Mouse (Mus musculus) adrenal gland, adult 2 months (tissue): ENCODE data around the gene Usp20. TPM values are rescaled to one million over a fixed set of nuclear protein-coding genes. Genes with fewer than 3 reads are reported as not detected.
A peak's percentile ranks its signal among the peaks of the same experiment; 100 is the strongest.

ENCODE experiments used
- DNase-seq: peaks from one replicate; pipeline ENCODE4 v3.0.0; 2021
- polyA plus RNA-seq: library from polyadenylated mRNA; depleted of rRNA; stranded (reverse); fragments of >200 nt; gene quantifications from 2 replicates; pipeline ENCODE4 v1.2.3, GENCODE M21; 2012
- total RNA-seq, 2 experiments: library from RNA; stranded (reverse); gene quantifications; 2 replicates each; pipeline ENCODE4 v1.2.3; 2021

The Usp20 gene
- total and polyA plus RNA-seq, 3 experiments, result 24.2 to 38.1 (median 32.9) TPM

DNA sequence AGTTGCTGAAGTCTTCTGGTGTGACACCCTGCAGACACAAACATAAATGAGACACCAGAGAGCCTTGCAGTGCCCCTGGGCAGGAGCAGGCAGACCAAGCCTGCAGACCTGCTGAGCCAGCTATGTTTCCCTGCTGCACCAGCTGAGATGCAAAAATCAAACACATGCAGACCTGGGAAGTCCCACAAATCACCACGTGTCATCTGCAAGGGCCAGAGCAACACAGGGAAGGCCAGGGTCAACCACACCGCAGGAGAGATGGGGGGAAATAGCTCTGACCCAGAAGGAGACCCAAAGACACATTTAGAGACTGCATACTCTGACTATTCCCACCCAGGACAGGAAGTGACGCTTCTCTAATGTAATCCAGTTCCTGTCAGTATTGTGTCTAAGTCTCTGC is 58.4 kb downstream of the Usp20 start:
- peak; percentile 33 for DNase-seq

DNA sequence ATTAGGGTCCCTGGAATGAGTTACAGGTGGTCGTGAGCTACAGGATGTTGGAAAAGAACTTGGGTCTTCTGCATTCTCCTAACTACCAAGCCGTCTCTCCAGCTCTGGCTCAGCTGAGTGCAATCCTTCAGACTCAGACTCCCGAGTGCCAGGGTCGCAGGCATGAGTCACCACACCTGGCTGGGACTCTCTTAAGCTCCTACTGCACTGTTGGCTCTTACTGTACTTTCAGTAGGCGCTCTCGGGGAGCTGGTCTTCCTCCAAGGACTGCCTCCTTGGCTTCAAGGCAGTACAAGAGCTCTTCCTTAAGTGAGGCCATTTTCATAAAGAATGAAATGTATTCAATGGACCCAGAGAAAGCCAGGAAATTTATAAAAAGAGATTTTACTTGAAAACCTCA is 59.3 kb downstream of the Usp20 start:
- DNase-seq, result peak; percentile 78

DNA sequence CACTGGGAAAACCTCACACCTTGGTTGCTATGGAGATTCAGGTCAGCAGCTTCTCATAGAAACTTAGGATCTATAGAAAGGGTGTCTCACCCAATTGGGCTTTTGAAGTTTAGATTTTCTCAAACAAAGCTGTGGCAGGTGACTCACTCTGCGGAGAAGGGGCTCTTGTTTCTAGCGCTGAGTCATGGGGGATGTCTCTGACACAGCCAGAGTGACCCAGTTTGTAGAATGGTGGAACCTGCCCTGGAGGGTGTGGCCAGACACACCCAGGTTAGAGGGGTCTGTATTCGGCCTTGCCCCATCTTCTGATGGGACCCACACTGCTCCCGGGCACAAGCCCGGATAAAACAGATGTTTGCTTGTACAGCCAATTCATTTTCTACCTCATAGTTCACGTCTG is 60.8 kb downstream of the Usp20 start:
- peak; percentile 41 for DNase-seq

DNA sequence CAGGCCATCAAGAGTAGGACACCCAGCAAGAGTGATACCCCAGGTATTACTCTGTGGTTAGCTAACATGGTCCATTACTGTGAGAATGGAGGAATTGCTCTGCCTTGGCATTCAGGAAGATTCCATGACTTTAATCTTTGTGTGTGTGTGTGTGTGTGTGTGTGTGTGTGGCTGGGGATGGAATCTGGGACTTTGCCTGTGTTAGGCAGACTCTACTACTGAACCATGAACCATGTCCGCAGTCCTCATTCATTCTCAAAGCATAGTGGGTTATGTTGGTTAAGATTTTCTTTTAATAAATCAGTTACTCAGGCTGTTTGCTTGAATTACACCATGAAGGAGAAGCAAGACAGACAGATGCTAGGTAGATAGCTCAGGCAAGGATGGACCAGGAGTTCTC is 61.8 kb downstream of the Usp20 start:
- no peak for DNase-seq

- DNase-seq, result no peak
Observed at GRCm38 (mm10) chr2:31048037-31048436, 66.0 kb downstream of the Usp20 start.

GRCm38 (mm10) chr2:31052441-31052840 is 70.4 kb downstream of the Usp20 start:
- no peak for DNase-seq

DNA sequence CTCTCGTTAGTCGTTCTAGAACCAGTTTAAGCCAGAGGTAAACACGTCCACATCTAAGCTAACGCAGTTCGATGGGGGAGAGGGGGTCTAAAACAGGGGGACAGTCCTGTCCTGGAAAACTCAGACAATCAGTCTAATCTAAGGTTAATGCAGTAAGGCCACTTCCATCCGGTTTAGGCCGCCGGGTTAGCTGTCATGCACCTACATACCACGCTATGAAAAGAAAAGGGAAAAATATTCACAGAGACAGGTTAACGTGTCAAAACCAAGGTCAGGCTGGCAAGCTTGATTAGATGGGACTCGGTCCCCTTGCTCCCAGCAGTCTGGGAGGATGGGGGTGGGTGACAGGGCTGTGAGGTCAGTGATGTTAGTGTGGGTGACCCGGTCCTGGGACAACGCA is 71.3 kb downstream of the Usp20 start:
- no peak for DNase-seq

GRCm38 (mm10) chr2:31053851-31054340 is 71.8 kb downstream of the Usp20 start:
- no peak for DNase-seq

- DNase-seq, result no peak
Observed at GRCm38 (mm10) chr2:31056070-31056469, 74.0 kb downstream of the Usp20 start.

- DNase-seq, result peak; percentile 37
Observed at GRCm38 (mm10) chr2:31057549-31058177, 75.6 kb downstream of the Usp20 start.

GRCm38 (mm10) chr2:31058443-31058842 is 76.4 kb downstream of the Usp20 start:
- no peak for DNase-seq

GRCm38 (mm10) chr2:31060271-31060670 is 78.2 kb downstream of the Usp20 start:
- DNase-seq, result no peak

DNA sequence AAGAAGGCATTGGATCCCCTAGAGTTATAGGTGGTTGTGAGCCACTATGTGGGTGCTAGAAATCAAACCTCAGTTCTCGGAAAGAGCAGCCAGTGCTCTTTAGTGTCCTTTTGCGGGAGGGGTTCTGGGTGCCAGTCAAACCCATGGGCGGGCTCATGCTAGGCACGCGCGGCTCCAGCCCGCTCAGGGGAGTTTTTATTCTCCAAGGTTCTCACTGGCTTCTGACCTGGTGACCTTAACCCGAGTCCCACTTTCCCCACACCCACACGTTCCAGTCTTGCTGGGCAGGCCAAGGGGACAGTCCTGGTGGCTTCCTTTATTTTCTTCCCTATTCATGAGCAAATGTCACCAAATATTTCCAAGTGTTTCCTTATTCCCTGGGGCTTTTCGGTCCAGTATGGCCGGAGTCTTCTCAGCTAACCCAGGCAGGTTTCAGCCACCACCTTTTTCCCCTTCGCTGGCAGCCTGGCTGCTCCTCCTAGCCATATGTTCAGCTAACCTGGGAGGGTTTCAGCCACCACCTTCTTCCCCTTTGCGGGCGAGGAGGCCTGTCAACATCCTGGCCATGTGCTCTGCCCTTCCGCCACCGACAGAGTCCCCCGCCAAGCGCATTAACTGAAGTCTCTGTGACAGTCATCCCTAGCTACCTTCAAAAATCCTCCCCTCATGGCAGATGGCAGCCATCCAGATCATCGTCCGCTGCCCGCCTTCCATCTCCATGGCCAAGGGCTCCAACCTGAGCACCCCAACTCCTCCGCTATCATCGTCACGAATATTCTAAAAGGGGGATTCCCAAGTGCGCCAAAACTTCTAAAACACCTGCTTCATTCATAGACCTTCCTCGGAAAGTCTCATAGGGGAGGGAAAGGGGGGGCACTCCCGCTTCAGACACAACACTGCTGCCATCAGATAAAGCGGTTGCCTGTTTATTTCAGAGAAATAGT is 79.0 kb downstream of the Usp20 start:
- DNase-seq, result peak; percentile 36

- no peak for DNase-seq
Observed at GRCm38 (mm10) chr2:31061868-31062628, 80.0 kb downstream of the Usp20 start.

- no peak for DNase-seq
Observed at GRCm38 (mm10) chr2:31066019-31066789, 84.1 kb downstream of the Usp20 start.

- no peak for DNase-seq
Observed at GRCm38 (mm10) chr2:31067059-31067595, 85.0 kb downstream of the Usp20 start.

GRCm38 (mm10) chr2:31067696-31068245 is 85.7 kb downstream of the Usp20 start:
- DNase-seq, result no peak

DNA sequence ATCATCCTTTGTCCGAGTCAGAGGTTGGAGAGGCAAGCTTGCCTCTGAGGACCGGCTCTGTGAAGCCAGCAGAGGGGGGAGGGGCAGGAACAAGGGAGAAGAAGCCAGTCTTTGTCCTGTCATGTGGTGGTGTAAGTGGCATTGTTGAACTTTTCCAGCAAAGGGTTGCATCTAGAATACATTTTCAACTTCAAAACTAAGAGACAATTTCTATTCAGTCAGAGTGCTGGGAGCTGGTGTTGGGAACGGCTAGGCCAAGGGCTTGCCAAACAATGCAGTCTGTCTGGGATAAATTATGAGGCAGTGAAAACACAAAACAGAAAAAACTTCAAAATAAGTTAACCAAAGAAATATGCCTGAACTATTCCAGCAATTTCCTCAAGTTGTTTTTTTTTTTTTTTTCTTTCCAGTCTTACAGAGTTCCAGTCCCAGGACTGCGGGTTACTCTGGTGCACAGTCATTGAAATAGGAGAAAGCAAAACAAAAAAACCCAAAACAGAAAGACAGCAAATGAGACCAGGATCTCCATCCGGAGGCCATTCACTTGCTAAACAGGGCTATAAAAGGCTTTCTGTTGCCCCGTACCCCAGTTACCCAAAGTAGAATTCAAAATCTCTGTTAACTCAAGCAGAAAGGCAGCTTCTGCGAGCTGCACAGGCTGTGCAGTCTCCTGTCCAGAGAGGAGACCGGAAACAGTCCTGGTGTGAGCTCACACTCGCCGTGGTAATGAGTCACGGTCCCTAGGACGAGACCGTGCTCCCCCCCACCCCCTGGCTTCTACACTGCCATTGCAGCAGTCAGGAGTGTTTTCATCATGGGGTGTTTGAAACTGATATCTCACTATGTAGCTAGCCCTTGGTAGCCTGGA is 86.4 kb downstream of the Usp20 start:
- peak; percentile 63 for DNase-seq

GRCm38 (mm10) chr2:31069114-31069445 is 87.0 kb downstream of the Usp20 start:
- DNase-seq, result no peak

DNA sequence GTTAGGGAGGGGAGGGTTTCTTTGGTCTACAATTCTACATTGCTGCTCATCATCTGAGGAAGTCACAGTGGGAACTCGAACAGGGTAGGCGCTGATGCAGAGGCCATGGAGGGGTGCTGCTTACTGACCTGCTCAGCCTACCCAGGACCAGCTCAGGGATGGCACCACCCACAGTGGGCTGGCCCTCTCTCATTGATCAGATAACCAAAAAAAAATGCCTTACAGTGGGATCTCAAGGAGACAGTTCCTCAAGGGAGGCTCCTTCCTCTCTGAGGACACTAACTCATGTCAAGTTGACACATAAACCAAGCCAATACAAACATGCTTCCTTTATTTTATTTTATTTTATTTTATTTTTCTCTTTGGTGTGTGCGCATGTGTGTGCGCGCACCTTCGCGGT is 87.4 kb downstream of the Usp20 start:
- no peak for DNase-seq
